Mouse (Mus musculus): ENCODE data around the gene Gins2.

DNA sequence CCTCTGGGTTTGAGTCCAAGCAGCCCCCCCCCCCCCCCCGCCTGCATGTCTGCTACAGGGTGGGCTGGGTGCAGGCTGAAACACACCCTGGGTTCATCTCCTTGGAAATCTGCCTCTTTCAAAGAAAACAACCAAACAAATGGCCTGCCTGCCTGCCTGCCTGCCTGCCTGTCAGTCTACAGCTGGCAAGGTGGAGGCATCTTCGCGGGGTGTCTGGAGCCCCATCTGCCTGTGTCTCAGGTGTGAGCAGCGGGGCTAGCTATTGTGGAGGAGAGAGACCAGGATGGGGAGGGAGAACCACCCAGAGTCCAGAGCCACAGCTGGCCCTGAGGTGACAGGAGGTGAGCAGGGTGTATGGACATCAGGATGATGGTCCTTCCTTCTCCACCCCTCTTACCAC lies 30.9 kb downstream of the Gins2 start:
- TF ChIP-seq POLR2A (IDR thresholded peaks at IDR 0.05; ENCODE audit: control insufficient read depth, extremely low read depth, insufficient read depth, low read length, poor library complexity) (no peak), CTCF (IDR thresholded peaks at IDR 0.05; ENCODE audit: borderline replicate concordance, control insufficient read depth, extremely low read depth, insufficient read depth, low read length, poor library complexity) (no peak)
